Mouse (Mus musculus): Measurements from ENCODE around the gene Slx4.
"Not testable (repeated sequence)": the region's sequence is repeated elsewhere in the genome, so short reads cannot be mapped to it uniquely, and the experiment has no call there.

Gene Slx4

DNA sequence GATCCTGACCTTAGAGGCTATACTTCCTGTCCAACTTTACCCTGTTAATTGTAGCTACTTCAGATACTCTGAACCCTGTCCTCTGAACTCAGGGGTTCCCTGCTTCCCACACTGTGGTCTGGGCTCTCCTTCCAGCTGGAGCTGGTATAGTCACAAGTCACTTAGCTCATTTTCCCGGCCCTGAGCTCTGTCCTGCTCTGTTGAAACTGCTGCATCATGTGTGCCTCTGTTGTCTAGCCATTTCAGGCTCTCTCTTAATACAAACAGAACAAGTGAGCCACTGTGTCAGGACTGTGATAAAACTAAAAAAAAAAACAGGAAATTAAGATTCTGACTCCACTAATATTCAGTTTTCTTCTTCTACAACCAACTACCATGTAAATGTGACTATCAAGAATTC lies 23.1 kb upstream of the Slx4 start:
- Histone ChIP-seq H3K9me3 (ENCODE audit: low read length) (no peaks in the 10 kb centered on the region), H3K36me3 (ENCODE audit: insufficient read depth, low read length) (no peaks in the 10 kb centered on the region), H3K4me3 (replicated peaks; ENCODE audit: low read length) (no peak overlapping the region), H3K4me1 (replicated peaks; ENCODE audit: low read depth, low read length) (peaks cover 46% of the 10 kb centered on the region), H3K27me3 (ENCODE audit: insufficient read depth, low read length) (no peaks in the 10 kb centered on the region; the same call in 1 of the 2 replicates)
- TF ChIP-seq POU5F1 (IDR thresholded peaks at IDR 0.05; ENCODE audit: borderline replicate concordance, low read length) = no peak
- no peak for TF ChIP-seq NANOG (IDR thresholded peaks at IDR 0.05; ENCODE audit: borderline replicate concordance, low read length)
- TF ChIP-seq CTCF (conservative IDR thresholded peaks at IDR 0.05; ENCODE audit: low read length) = no peak

DNA sequence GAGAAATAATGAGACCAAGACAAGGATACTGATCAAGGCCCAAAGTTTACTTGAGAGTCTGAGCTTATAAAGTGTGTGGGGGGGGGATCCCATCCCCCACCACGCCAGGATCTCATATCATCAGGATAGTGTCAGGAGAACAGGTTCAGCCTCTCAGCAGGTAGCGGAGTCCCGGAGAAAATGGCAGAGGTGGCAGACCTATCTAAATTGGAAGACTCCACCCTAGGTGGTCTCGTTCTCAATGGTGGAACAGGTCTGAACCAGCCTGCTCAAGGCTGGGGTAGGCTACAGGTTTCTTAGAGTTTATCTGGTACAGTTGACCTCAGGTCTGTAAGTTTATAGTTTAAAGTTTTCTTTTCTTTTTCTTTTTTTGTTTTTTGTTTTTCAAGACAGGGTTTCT lies 19.1 kb upstream of the Slx4 start:
- TF ChIP-seq NANOG (IDR thresholded peaks at IDR 0.05; ENCODE audit: borderline replicate concordance, low read length) = peak; percentile 65; the same call in 1 of the 2 replicates
- TF ChIP-seq POU5F1 (IDR thresholded peaks at IDR 0.05; ENCODE audit: borderline replicate concordance, low read length) = no peak
- no peak for TF ChIP-seq CTCF (conservative IDR thresholded peaks at IDR 0.05; ENCODE audit: low read length)
- Histone ChIP-seq H3K27me3 (ENCODE audit: insufficient read depth, low read length) (no peaks in the 10 kb centered on the region; the same call in 1 of the 2 replicates), H3K4me3 (replicated peaks; ENCODE audit: low read length) (peak overlapping the region; percentile 24)

DNA sequence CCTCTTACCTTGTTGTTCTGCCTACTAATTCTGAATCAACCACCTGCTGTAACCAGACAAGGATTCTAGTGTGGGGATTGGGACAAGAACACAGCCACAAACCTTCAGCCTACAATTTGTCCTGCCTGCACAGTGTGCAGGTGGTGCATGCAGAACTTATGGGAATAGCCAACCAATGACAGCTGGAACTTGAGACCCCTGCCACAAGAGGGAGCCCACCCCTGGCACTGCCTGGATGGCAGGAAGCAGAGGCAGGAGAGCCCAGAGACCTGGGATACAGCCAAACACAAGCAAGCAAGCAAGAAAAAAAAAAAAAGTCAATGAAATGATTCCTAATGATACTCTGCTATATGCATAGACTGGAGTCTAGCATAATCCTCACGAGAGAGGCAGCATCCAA lies 17.7 kb upstream of the Slx4 start:
- Histone ChIP-seq H3K9me3 (ENCODE audit: low read length) (0 out of 2 replicates have a peak, but pooled peaks cover under 1% of the 10 kb centered on the region), H3K4me3 (replicated peaks; ENCODE audit: low read length) (no peak overlapping the region), H3K27me3 (ENCODE audit: insufficient read depth, low read length) (no peaks in the 10 kb centered on the region), H3K36me3 (ENCODE audit: insufficient read depth, low read length) (no peaks in the 10 kb centered on the region), H3K4me1 (replicated peaks; ENCODE audit: low read depth, low read length) (peaks cover 42% of the 10 kb centered on the region)
- no peak for TF ChIP-seq NANOG (IDR thresholded peaks at IDR 0.05; ENCODE audit: borderline replicate concordance, low read length)
- peak; percentile 24 for TF ChIP-seq CTCF (conservative IDR thresholded peaks at IDR 0.05; ENCODE audit: low read length)

More for the DNA sequence above, 19.1 kb upstream of the Slx4 start:
- Histone ChIP-seq H3K36me3 (ENCODE audit: insufficient read depth, low read length) (no peaks in the 10 kb centered on the region), H3K9me3 (ENCODE audit: low read length) (no peaks in the 10 kb centered on the region), H3K4me1 (replicated peaks; ENCODE audit: low read depth, low read length) (peaks cover 31% of the 10 kb centered on the region)

DNA sequence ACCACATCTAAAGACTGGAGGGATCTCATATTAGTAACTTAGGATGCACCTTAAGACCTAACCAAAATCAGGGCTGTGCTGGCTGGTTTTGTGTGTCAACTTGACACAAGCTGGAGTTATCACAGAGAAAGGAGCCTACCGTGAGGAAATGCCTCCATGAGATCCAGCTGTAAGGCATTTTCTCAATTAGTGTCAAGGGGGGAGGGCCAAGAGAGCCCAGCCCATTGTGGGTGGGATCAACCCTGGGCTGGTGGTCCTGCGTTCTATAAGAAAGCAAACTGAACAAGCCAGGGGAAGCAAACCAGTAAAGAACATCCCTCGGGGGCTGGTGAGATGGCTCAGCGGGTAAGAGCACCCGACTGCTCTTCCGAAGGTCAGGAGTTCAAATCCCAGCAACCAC lies 13.9 kb upstream of the Slx4 start:
- H3K36me3 ChIP-seq (ENCODE audit: insufficient read depth, low read length); H3K27me3 ChIP-seq (ENCODE audit: insufficient read depth, low read length); H3K4me3 ChIP-seq (replicated peaks; ENCODE audit: low read length): not testable (repeated sequence)
- H3K9me3 ChIP-seq (ENCODE audit: low read length) = peaks cover 20% of the 10 kb centered on the region
- peaks cover 41% of the 10 kb centered on the region for H3K4me1 ChIP-seq (replicated peaks; ENCODE audit: low read depth, low read length)

DNA sequence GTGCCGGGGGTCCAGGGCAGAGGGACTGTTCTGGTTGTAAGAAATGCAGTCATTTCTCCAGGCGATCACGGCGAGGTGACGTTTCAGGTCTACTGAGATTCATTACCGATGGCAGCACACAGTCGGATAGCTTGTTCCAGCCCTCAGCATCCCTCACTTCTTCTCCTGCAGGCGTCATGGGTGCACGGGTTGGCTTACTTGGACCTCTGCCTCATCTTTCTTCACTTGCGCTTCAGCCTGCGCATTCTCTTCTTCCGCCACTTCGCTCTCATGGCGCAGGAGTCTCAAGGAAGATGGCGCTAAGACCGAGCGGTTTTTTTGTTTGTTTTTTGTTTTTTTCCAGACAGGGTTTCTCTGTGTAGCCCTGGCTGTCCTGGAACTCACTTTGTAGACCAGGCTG lies 13.2 kb upstream of the Slx4 start:
- not testable (repeated sequence) for H3K27me3 ChIP-seq (ENCODE audit: insufficient read depth, low read length); H3K4me3 ChIP-seq (replicated peaks; ENCODE audit: low read length); H3K36me3 ChIP-seq (ENCODE audit: insufficient read depth, low read length)
- H3K9me3 ChIP-seq (ENCODE audit: low read length) = peaks cover 20% of the 10 kb centered on the region
- H3K4me1 ChIP-seq (replicated peaks; ENCODE audit: low read depth, low read length) = peaks cover 34% of the 10 kb centered on the region
- TF ChIP-seq CTCF (conservative IDR thresholded peaks at IDR 0.05; ENCODE audit: low read length) = 0 out of 2 replicates have a peak, but pooled peaks have one; percentile 12

DNA sequence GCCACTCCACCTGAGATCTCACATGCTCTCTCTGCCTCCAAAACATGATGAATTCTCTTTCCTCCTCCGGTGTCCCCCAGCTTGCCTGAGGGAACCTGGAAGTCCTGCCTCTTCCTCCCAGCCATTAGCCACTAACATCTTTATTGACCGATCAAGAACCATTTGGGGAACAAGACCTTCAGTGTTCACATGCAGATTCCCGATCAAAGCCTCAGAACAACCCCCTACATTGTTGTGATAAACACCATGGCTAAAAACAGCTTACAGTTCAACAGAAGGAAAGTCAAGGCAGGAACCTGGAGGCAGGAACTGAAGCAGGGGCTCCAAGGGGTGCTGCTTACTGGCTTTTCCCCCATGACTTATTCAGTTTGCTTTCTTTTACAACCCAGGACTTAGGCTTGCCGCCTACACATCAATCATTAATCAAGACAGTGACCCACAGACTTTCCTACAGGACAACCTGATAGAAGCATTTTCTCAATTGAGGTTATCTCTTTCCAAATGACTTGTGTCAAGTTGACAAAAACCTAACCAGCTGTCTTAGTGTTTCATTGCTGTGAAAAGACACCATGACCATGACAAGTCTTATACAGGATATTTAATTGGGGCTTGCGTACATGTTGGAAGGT lies 10.6 kb upstream of the Slx4 start:
- H3K27me3 ChIP-seq (ENCODE audit: insufficient read depth, low read length) = no peaks in the 10 kb centered on the region
- no peaks in the 10 kb centered on the region for H3K36me3 ChIP-seq (ENCODE audit: insufficient read depth, low read length)
- peaks cover 29% of the 10 kb centered on the region for H3K9me3 ChIP-seq (ENCODE audit: low read length)
- peaks cover 26% of the 10 kb centered on the region for H3K4me1 ChIP-seq (replicated peaks; ENCODE audit: low read depth, low read length)
- TF ChIP-seq NANOG (IDR thresholded peaks at IDR 0.05; ENCODE audit: borderline replicate concordance, low read length) = peak; percentile 94
- no peak for TF ChIP-seq POU5F1 (IDR thresholded peaks at IDR 0.05; ENCODE audit: borderline replicate concordance, low read length)
- TF ChIP-seq CTCF (conservative IDR thresholded peaks at IDR 0.05; ENCODE audit: low read length) = no peak
- H3K4me3 ChIP-seq (replicated peaks; ENCODE audit: low read length) = no peak overlapping the region

DNA sequence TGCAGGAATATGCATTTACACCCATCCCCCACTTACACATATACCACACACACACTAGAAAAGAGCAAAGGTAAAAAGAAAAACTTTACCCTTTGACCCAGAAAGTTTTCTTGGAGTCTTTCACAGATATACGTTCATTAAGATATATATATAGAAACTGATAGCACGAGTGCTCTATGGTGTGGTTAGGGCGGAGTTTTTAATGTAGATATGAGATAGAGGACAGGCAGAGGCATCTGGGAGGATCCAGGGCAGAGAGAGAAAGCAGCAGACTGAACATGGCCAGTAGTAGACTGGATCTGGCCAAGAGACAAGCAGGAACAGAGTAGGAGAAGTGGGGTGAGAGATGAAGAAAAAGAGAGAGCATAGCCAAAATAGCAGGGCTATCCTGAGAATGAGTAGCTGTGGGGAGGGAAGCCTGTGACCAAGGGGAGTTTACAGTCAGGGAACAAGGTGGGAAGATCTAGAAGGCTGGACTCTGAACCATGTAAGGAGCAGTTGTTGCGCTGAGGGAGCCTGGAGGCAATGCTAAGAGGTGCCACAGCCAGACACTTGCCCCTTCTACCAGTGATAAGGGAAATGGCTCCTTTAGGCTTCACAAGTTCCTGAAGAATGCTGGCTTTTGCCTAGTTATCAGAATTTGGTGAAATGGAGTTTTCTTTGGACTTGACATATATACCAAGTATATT lies 9.5 kb upstream of the Slx4 start:
- Histone ChIP-seq H3K4me1 (replicated peaks; ENCODE audit: low read depth, low read length) (peaks cover 26% of the 10 kb centered on the region), H3K36me3 (ENCODE audit: insufficient read depth, low read length) (no peaks in the 10 kb centered on the region), H3K27me3 (ENCODE audit: insufficient read depth, low read length) (no peaks in the 10 kb centered on the region), H3K9me3 (ENCODE audit: low read length) (peaks cover 36% of the 10 kb centered on the region), H3K4me3 (replicated peaks; ENCODE audit: low read length) (no peak overlapping the region)
- TF ChIP-seq NANOG (IDR thresholded peaks at IDR 0.05; ENCODE audit: borderline replicate concordance, low read length) (no peak), POU5F1 (IDR thresholded peaks at IDR 0.05; ENCODE audit: borderline replicate concordance, low read length) (no peak), CTCF (conservative IDR thresholded peaks at IDR 0.05; ENCODE audit: low read length) (no peak)

DNA sequence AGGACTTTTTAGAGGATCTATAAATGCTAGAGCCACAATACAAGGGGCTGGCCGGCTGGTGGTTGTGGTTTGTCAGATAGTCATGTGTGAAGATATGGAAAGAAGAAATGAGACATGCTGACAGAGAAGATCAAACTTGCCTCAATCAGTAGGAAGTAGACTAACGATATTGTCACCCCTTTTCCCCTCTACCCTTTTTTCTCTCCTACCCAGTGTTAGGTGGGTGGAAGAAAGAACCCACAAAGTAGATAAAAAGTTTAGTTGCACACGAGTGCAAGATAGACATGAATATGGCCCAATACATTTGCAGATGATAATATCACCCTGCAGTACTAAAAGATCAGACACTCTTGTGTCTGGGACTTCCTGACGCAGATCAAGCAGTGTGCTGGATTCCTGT lies 15.2 kb downstream of the Slx4 start:
- H3K4me3 ChIP-seq (replicated peaks; ENCODE audit: low read length) = no peak overlapping the region
- TF ChIP-seq CTCF (conservative IDR thresholded peaks at IDR 0.05; ENCODE audit: low read length) = no peak
- TF ChIP-seq NANOG (IDR thresholded peaks at IDR 0.05; ENCODE audit: borderline replicate concordance, low read length) = no peak
- no peak for TF ChIP-seq POU5F1 (IDR thresholded peaks at IDR 0.05; ENCODE audit: borderline replicate concordance, low read length)
- H3K36me3 ChIP-seq (ENCODE audit: insufficient read depth, low read length) = peaks cover 99% of the 10 kb centered on the region
- H3K27me3 ChIP-seq (ENCODE audit: insufficient read depth, low read length) = no peaks in the 10 kb centered on the region
- H3K4me1 ChIP-seq (replicated peaks; ENCODE audit: low read depth, low read length) = peaks cover 19% of the 10 kb centered on the region
- no peaks in the 10 kb centered on the region for H3K9me3 ChIP-seq (ENCODE audit: low read length)
